Mouse (Mus musculus) bone marrow, adult 2 months (tissue): ENCODE results near the gene Tac1.

Experiments
- CTCF ChIP-seq: fragments of 200-500 bp; IDR thresholded peaks from 2 replicates; pipeline ENCODE4 v1.5.1; 2011; ENCODE audit warnings: low read length, control low read depth; ENCODE audit not compliant: control insufficient read depth, insufficient read depth
- POLR2A ChIP-seq: fragments of 200-500 bp; IDR thresholded peaks from 2 replicates; pipeline ENCODE4 v1.6.1; 2011; ENCODE audit warnings: low read depth, mild to moderate bottlenecking, control low read depth, low read length, borderline replicate concordance; ENCODE audit not compliant: control insufficient read depth

DNA sequence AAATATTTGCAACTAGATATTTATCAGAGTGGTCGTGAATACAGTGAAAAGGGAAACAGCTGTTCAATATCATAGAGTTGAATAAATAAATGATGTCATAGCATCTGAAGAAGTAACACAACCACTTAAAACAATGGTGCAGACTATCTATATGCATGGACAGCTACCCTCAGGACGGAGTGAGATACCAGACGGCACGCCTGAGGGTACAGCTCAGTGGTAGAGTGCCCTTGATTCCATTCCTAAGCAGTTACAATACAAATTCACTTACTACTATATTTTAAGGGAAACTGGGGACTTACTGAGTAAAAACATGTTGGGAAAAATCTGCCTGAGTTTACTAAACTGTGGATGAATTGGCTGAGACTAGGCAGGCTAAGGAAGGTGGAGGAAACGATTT lies 43.7 kb downstream of the Tac1 start:
- TF ChIP-seq POLR2A (no peak), CTCF (no peak)
